Mouse (Mus musculus): ENCODE measurements around the gene Prrt3. TPM values are rescaled to one million over a fixed set of nuclear protein-coding genes. Genes with fewer than 3 reads are reported as not detected.
A peak's percentile ranks its signal among the peaks of the same experiment; 100 is the strongest.

Prrt3 gene
- total RNA-seq, 2 experiments from 2014 or later, result 0.07 TPM; not detected in 1

DNA sequence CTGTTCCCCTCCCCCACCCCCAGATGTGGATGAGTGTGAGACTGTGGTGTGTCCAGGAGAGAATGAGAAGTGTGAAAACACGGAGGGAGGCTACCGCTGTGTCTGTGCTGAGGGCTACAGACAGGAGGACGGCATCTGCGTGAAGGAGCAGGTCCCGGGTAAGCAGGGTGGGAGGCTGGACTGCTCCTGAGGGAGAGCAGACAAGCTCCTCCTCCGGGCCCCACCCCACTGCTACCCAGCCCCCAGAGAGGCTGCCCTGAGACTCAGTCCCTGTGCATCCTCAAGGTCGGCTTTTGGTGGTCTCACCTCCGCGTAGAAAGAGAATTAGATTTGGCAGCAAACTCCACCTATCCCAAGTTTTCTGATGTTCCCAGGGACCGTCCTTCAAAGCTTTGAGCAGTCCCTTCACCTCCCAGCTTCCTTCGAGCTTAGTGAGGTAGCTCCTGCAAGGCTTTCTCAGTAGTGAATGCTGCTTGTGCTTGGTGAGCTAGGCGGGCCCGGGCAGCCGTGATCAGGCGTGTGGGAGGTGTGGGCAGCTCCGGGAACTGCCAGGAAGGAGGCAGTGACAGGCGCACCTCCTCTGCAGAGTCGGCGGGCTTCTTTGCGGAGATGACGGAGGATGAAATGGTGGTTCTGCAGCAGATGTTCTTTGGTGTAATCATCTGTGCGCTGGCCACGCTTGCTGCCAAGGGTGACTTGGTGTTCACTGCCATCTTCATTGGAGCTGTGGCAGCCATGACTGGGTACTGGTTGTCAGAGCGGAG is 9.4 kb downstream of the Prrt3 start:
- DNase-seq (ENCODE audit: low spot score), result no peak

- no peak for DNase-seq (ENCODE audit: low spot score)
Measured at GRCm38 (mm10) chr6:113489410-113489809, 12.3 kb downstream of the Prrt3 start.

- DNase-seq (ENCODE audit: low spot score), result peak; percentile 63
Measured at GRCm38 (mm10) chr6:113487125-113487576, 14.6 kb downstream of the Prrt3 start.

- DNase-seq (ENCODE audit: low spot score), result no peak
Measured at GRCm38 (mm10) chr6:113483729-113484128, 18.0 kb downstream of the Prrt3 start.

DNA sequence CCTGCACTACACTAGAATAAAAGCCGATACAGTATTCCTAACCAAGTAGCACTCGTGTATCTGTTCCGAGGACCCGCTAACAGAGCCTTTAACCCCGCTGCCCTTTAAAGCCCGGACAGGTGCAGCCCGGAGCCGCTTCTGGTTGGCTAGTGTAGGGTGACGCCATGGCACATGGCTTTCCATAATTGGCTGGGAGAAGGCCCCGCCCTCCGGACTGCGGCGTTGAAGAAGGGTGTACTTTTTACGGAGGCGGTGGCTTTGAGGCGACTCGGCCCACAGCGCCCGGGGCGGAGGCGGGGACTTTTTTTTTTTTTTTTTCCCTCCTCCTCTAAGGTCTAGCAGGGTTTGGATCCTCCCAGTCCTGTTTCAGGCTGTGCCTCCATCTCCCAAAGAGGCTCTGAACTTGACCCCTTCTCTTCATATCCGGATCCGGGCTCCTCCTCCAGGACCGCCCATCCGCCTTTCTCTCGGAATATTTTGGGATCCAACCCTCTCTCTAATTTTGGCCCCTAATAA is 18.6 kb downstream of the Prrt3 start, which contains the start of gene Creld1:
Gene Creld1, plus strand, starts transcription at position 198 of the 516 bp plus-strand sequence.
- peak; percentile 95 for DNase-seq (ENCODE audit: low spot score)

DNA sequence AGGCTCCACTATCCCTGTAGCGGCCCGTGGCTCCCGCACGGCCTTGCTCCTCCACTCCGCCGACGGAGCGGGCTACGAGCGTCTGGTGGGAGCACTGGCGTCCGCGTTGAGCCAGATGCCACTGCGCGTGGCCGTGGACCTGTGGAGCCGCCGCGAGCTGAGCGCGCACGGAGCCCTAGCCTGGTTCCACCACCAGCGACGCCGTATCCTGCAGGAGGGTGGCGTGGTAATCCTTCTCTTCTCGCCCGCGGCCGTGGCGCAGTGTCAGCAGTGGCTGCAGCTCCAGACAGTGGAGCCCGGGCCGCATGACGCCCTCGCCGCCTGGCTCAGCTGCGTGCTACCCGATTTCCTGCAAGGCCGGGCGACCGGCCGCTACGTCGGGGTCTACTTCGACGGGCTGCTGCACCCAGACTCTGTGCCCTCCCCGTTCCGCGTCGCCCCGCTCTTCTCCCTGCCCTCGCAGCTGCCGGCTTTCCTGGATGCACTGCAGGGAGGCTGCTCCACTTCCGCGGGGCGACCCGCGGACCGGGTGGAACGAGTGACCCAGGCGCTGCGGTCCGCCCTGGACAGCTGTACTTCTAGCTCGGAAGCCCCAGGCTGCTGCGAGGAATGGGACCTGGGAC is 19.1 kb downstream of the Prrt3 start:
- DNase-seq (ENCODE audit: low spot score), result peak; percentile 38

GRCm38 (mm10) chr6:113480555-113481373 is 21.0 kb downstream of the Prrt3 start:
- no peak for DNase-seq (ENCODE audit: low spot score)

GRCm38 (mm10) chr6:113478906-113479305 is 22.8 kb downstream of the Prrt3 start:
- DNase-seq (ENCODE audit: low spot score), result no peak

- no peak for DNase-seq (ENCODE audit: low spot score)
Measured at GRCm38 (mm10) chr6:113477353-113477752, 24.4 kb downstream of the Prrt3 start.

DNA sequence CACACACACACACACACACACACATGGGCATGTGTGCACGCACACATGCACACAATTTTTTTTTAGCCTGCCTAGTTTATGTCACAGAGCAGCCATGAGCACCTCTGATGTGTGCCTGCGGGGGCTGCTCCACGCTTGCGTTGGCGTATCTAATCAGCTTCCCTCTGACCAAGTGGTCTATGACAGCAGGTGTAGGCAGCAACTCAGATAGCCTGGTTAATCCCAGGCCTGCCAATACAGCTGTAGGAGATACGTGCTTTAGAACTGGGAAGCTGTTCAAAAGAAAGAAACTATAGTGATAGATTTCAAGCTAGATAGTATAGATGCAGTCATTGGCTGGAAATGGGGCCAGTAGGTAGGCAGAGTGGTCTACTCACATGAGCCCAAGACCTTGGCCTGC is 28.0 kb downstream of the Prrt3 start:
- no peak for DNase-seq (ENCODE audit: low spot score)

DNA sequence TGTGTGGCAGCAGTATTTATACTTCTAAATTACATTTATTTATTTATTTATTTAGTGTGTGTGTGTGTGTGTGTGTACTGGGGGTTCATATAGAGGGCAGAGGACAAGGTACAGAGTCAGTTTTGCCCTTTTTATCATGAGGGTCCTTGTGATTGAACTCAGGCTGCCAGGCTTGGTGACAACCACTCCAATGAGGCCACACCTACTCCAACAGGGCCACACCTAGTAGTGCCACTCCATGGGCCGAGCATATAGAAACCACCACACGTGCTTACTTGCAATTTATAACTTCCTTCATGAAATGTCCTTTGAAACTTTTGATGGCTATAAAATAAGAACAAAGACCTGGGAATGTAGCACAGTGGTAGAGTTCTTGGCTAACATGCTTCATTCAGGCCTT is 28.5 kb downstream of the Prrt3 start:
- DNase-seq (ENCODE audit: low spot score), result no peak

- no peak for DNase-seq (ENCODE audit: low spot score)
Measured at GRCm38 (mm10) chr6:113472061-113472460, 29.7 kb downstream of the Prrt3 start.

- DNase-seq (ENCODE audit: low spot score), result peak; percentile 67
Measured at GRCm38 (mm10) chr6:113471297-113471936, 30.3 kb downstream of the Prrt3 start, which contains the start of gene Il17rc. Il17rc (plus strand) TSS chr6:113471427.

- peak; percentile 74 for DNase-seq (ENCODE audit: low spot score)
Measured at GRCm38 (mm10) chr6:113469432-113469831, 32.3 kb downstream of the Prrt3 start.

GRCm38 (mm10) chr6:113469021-113469420 is 32.7 kb downstream of the Prrt3 start:
- DNase-seq (ENCODE audit: low spot score), result peak; percentile 76

DNA sequence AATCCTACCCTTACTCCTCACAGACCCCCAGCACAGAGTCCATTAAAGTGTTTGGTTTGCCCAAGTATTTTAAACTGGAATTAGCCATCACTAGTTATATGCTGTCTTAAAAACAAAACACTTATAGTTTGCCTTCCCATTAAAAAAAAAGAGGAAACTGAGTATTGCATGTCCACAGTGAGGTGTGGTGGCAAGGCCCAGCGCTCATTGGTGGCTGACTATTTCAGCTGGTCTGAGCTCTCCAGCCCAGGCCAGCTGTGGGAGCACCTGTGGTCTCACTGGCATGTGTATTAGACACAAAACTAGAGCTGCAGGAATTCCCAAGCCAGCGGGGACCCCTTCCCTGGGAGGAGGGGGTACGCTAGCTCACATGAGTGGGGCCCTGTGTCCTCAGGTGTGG is 33.2 kb downstream of the Prrt3 start:
- no peak for DNase-seq (ENCODE audit: low spot score)

- DNase-seq (ENCODE audit: low spot score), result no peak
Measured at GRCm38 (mm10) chr6:113465602-113466001, 36.1 kb downstream of the Prrt3 start.

DNA sequence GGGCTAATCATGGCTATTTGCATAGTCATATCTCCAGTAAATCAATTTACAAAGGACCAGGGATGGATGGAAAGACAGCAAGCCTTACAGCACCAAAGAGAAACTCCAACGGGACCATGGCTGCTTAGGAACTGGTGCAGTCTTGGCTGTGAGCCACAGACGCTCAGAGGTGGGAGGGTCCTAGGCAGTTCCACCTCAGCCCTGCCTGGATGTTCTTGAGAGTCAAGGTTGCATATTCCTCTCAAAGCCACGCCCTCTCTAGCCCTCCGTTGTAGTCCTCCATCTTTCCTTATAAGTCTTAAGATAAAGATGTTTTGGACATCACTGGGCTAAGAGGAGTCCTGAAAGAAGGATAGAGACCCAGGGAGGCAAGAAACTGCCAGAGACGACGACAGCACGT is 37.7 kb downstream of the Prrt3 start:
- DNase-seq (ENCODE audit: low spot score), result no peak

DNA sequence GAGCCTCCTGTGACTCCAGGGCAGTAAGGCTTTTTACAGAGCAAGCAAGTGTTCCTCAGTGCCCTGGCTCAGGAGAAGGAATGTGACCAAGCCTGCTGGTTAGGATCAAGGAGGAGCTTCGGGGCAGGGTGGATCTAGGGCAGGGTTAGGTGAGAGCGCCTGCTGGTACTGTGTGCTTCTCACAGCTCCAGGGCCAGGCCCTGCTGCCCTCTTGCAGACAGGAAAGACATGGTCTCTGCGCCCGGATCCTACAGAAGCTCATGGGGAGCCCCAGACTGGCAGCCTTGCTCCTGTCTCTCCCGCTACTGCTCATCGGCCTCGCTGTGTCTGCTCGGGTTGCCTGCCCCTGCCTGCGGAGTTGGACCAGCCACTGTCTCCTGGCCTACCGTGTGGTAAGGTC is 43.1 kb downstream of the Prrt3 start:
- DNase-seq (ENCODE audit: low spot score), result no peak

DNA sequence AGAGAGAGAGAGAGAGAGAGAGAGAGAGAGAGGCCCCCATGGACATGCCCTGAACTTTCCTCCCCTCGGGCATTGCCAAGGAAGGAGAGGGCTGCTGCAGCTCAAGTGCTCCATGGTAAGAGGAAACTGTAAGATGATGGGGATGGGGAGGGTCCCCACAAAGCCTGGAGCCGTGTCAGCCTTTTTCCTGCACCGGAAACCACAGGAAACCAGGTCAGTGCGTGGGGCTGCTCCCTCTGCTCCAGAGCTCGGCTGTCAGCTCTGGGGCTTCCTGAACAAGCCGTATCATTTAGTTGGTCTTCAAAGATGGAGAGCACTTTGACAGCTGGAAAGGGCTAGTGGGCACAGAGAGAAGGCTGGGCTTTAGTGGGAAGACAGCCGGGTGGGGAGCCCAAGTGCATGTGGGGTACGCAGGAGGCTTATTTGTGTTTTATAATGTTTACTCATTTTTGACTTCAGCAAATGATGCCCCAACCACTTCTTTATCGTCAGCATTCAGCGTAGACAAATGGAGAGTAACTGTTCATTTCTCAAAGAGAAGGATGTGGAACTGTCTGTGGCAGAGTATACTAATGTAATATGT is 43.7 kb downstream of the Prrt3 start, which contains the start of gene Il17re:
Gene Il17re, plus strand, starts transcription at position 533 of the 583 bp plus-strand sequence.
- no peak for DNase-seq (ENCODE audit: low spot score)

GRCm38 (mm10) chr6:113455007-113455406 is 46.7 kb downstream of the Prrt3 start:
- DNase-seq (ENCODE audit: low spot score), result no peak

Measured in gastrocnemius, adult 18-20 months (tissue).